Mouse (Mus musculus) CD4-positive helper T cell, adult 2 months (primary cell): ENCODE measurements at regions not wholly inside any gene's neighbourhood (a gene's known extent, or its start where the extent isn't known, plus 50 kb on each side); places are given as distances from the start of the nearest gene placed in this dataset.

Source experiments
- DNase-seq: peaks from one replicate; pipeline ENCODE4 v3.0.0-alpha.2; 2012; ENCODE audit warnings: low read depth, missing footprints, low spot score

- DNase-seq, result no peak
These were observed 211.5 kb upstream of the Tnp1 start for GRCm38 (mm10) chr1:73227246-73227645.

- DNase-seq, result no peak
These were observed 206.2 kb upstream of the Tnp1 start for GRCm38 (mm10) chr1:73221863-73222262.

GRCm38 (mm10) chr1:73214305-73214946 lies 198.7 kb upstream of the Tnp1 start:
- DNase-seq, result no peak

- no peak for DNase-seq
These were observed 191.7 kb upstream of the Tnp1 start for GRCm38 (mm10) chr1:73207421-73207820.

GRCm38 (mm10) chr1:73205788-73206187 lies 190.1 kb upstream of the Tnp1 start:
- no peak for DNase-seq

GRCm38 (mm10) chr1:73200112-73200511 lies 184.4 kb upstream of the Tnp1 start:
- DNase-seq, result no peak

DNA sequence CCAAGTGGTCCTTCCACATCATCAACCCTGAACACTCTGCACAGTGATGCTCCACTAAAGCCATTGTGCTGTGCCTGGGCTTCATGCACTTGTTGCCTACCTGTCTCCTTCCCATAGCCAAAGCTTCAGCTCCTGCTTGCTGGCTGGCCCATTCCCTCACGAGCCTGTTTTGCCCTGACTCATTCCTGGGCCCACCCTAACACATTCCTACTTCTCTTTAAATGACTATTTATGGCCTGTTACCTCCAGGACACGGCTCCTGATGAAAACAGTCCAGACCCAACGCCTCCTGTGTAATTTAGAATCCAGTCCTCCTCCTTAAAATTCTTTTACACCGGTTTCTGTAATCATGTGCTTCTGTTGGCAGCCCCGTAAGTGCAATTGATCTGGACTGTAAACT lies 175.1 kb upstream of the Tnp1 start:
- no peak for DNase-seq

DNA sequence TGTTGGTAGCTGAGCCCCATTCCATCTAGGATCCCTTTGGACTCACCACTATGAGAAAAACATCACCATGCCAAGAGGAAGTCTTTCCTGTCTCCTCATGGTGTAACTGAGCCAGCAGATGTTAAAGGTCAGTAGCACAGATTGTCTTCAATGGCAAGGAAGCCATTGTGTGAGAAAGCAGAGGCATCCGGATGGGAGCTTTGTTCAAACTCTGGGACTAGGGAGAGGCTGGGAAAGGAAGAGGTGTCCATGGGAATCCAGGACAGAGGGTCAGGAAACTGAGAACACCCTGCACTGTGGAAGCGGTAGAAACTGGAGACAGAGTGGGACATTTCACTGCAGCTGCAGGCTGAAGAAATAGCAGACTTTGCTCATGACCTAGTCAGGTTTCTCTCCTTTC lies 173.1 kb upstream of the Tnp1 start:
- DNase-seq, result no peak

DNA sequence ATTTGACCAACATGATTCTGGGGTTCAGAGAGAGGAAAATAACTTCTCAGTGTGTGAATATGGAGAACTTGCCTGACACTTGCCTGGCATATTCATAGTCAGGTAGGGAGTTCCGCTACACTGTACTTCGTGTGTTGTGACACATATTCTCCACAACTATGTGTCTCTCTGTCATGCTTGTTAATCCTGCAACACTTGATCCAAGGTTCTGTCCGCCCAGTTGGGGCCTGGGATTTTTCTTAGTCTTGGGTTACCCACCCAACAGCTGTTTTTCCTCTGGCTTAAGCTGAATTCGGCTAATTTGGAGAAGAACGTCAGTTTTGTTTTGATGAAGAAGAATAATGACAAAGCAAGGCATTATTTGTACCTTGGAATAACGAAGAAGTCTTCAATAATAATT lies 168.8 kb upstream of the Tnp1 start:
- no peak for DNase-seq

- no peak for DNase-seq
These were observed 163.1 kb upstream of the Tnp1 start for GRCm38 (mm10) chr1:73178810-73179209.

DNA sequence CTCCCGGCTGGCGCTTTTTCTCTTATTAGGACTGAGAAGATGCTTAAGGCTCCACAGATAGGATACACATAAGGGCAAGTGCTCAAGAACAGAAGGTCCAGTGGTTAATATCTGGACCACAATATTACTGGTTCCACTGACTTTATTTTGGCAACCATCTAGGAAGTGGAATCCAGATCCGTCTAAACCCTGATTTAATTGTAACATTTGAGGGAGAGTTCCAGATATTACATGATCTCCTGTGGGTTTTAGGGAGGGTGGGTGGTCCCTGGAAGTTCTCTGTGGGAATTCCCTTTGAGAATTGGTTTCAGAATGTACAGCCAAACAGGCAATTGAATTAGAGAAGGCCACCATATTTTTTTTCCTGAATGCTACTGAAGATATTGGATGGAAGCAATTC lies 161.4 kb upstream of the Tnp1 start:
- no peak for DNase-seq

DNA sequence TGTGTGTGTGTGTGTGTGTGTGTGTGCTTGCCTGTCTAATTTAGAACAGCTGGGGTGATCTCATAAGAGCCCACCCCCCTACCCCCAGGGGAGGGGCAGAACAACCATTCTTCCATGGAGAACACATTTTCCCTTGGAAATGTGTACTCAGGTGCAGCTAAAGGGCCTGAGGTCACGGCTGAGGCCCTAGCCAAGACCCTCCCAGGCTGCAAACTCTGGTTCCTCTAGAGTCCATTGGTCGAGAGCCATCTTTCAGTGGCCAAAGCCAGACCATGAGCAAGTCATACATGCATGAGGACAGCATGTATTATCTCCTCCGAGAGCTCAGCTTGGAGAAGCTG lies 154.9 kb upstream of the Tnp1 start:
- DNase-seq, result no peak

DNA sequence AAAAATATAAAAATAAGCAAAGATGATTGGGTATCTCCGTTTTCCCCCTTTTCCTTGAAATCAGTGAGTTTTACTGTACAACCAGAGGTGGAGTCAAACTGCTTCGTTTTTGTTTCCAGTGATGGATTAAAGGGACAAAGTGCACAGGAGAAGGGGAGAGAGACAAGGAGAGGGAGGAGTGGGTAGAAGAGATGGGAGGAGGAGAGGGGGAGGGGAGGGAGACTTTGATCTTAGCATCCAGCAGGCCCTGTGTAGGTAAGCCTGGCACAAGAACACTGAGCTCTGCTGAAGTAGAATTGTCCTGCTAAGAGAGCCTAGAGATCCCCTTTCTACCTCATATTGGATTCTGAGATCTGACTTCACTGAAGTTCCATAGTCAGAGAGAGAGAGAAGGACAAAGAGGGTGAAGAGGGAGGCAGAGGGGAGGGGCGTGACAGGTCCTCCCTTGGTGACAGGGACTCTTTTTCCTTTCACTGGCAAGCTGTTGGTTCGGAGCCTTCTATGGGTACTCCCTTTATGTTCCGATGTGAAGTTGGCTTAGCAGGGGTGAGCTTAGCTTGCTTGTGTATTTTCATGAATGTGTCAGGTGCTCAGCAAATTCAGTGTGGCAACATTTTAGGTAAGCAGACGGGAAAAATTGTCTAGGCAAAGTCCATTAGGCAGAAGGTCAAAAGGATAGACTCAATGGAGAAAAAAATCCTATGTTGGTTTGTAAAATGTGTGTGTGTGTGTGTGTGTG lies 154.4 kb upstream of the Tnp1 start:
- DNase-seq, result no peak

DNA sequence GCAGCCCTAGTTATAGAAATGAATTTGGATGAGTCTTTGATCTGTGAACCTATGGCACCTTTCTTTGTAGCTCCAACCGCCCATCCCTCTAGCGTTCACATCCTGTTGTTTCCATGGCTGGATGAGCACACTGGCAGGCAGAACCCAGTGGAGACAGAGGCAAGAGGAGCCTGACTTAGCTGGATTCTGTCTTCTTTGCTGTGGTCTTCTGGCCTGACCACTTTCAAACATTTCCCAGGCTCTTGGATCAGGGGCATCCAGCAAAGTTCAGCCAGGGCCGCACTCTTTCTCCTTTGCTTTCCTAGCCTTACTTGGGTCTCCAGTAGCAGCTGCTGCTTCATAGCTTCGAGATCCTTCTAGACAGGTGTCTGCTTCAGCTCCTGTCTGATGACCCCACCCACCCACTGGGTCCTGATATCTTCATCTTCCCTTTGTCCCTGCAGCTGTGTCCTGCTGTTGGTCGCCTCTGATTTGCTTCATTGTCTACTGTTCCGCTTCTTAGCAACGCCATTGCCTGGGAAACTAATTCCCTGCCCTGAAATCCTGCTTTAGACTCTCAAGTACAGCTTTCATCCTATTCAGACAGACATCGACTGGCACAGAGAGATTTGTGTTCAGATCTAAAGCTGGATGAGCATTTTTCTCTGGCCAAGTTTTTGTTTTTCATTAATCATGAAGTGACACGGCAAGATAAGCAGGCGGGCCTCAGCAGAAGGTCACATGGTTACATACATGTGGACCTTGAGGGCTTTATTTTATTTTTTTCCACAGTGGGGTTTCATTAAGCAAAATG lies 153.6 kb upstream of the Tnp1 start:
- DNase-seq, result no peak

DNA sequence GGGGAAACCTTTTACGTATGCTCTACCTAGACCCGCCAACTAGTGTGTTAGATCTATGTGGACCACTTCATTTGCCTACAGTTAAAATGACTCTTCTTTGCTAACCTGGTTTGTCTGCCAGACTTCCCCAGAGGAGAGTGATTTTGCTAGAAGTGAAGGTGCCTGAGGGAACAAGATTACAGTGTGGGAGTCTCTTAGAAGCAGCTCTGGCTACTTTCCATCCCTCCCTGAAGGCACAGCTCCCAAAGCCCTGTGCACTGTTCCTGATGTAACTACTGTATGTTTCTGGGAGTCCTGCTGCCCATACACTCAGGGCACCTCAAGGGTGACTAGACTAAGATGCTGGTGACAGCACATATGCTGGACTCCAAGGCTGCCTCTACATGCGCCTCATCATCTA lies 144.5 kb upstream of the Tnp1 start:
- DNase-seq, result no peak

GRCm38 (mm10) chr1:73159405-73159976 lies 143.8 kb upstream of the Tnp1 start:
- DNase-seq, result no peak

DNA sequence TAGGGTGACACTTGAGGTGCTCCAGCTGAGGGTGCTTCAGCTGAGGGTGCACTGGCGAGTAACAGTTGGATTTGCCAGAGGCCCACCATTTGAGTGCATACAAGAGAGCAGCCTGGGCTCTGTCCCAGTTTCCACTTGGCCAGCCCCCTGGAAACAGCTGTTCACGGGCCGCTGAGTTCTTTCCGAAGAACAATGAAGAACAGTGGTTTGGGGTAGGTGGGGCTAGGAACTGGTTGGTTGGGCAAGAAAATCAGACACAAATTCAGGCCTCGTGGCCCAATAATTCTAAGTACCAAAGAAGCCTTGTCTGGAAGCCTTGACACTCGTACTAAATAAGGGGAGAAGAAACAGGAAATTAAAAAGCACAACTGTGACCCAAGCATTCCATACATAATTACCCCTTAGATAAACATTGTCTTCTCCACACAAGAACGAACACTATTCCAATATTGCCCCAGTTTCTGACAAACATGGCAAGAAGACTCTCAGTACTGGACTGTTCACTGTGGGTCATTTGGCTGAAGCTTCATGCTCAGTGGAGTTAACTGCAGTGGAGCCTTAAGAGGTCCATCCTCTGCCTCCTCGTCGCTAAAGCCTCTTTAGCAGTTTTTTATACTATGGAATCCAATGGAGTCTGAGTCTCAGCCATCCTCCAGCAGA lies 137.9 kb upstream of the Tnp1 start:
- DNase-seq, result no peak

- no peak for DNase-seq
These were observed 134.2 kb upstream of the Tnp1 start for GRCm38 (mm10) chr1:73149926-73150325.

- DNase-seq, result no peak
These were observed 127.1 kb upstream of the Tnp1 start for GRCm38 (mm10) chr1:73142845-73143244.

DNA sequence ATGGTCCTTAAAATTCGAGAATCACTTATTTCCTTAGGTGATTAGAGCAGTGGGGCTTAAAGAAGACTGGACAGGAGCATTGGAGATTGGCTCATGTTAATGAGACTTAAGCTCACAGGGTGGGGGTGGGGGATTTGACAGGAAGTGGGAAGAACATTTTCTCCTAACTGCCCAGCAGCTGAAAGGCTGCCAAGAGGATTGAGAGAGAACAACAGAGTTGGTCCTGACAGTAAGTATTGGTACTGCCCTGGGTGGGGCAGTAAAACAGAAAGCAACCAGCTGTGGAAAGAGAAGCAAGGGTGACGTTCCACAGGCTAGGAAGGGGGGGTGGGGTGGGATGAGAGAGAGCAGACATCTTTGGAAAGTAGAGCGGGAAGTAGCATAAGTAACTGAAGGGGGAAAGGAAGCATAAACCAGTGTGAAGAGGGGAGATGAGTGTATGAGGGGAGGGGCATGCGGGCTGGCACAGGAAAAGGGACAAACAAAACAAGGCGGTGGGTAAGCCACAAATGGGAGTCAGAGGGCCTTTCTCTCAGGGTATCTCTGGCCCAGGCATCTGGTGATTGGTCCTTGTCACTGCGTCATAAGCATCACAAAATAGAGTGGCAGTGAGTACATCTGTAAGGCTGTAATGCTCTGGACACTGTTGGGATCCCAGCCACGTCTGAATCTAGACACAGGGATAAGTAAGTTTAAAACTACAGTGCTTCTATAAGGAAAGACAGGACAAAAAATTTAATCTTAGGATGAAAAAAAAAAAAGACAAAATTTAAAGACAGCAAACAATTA lies 125.0 kb upstream of the Tnp1 start:
- DNase-seq, result no peak

- no peak for DNase-seq
These were observed 114.6 kb upstream of the Tnp1 start for GRCm38 (mm10) chr1:73130215-73130861.
